Mouse (Mus musculus) CD4-positive naive resting alpha-beta T cell, adult 57 days (primary cell): Measurements from ENCODE around the gene 1700008P02Rik. TPM values are rescaled to one million over a fixed set of nuclear protein-coding genes. Genes with fewer than 3 reads are reported as not detected.

ENCODE experiments used
- total RNA-seq: library from RNA; stranded (reverse); gene quantifications from one replicate; pipeline ENCODE4 v1.2.4, GENCODE M21; 2023

1700008P02Rik gene
- total RNA-seq: not detected

DNA sequence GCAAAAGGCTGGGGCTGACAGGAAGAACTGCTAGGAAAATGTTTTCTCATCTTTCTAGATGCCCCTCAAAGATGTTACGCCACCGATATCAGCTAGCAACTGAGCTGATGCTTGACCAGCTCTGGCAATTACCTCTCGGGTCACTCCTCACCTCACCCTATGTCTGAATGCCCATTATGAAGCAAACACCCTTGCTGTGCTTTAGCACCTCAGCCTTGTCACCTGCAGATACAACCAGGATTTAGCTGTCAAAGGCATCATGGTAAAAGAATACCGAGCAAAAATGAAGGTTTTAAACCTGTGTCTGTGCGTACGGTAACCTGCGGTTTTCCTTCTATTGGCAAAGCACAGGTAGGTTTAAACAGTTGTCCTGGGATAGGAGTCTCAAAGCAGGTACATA is at the start of gene 1700008P02Rik:
1700008P02Rik (minus strand) TSS at position 101 of the 400 bp plus-strand sequence.

